Mouse (Mus musculus) intestine, embryonic 15.5 days (tissue): Measurements from ENCODE around the gene Thap8. TPM values are rescaled to one million over a fixed set of nuclear protein-coding genes. Genes with fewer than 3 reads are reported as not detected.

Experiments used
- ATAC-seq: fragments of 200-750 bp; cut with Nextera tagmentation; 2 replicates; pipeline ENCODE4 v1.8.0; 2017; ENCODE audit warnings: moderate TSS enrichment, moderate library complexity
- H3K27ac ChIP-seq: fragments of 300-500 bp; sonication (generic); 2 replicates; pipeline ENCODE4 v1.5.1; 2015; ENCODE audit warnings: mild to moderate bottlenecking, inconsistent platforms
- H3K27me3 ChIP-seq: fragments of 300-500 bp; sonication (generic); replicated peaks from 2 replicates; pipeline ENCODE4 v1.6.1; 2015; ENCODE audit warnings: inconsistent platforms
- H3K36me3 ChIP-seq: fragments of 300-500 bp; sonication (generic); 2 replicates; pipeline ENCODE4 v1.6.1; 2015; ENCODE audit warnings: inconsistent platforms
- H3K4me1 ChIP-seq: fragments of 300-500 bp; sonication (generic); replicated peaks from 2 replicates; pipeline ENCODE4 v1.6.1; 2015; ENCODE audit warnings: inconsistent platforms
- H3K4me2 ChIP-seq: fragments of 300-500 bp; sonication (generic); replicated peaks from 2 replicates; pipeline ENCODE4 v1.6.1; 2015; ENCODE audit warnings: mild to moderate bottlenecking, inconsistent platforms
- H3K4me3 ChIP-seq: fragments of 300-500 bp; sonication (generic); replicated peaks from 2 replicates; pipeline ENCODE4 v1.5.1; 2015; ENCODE audit warnings: inconsistent platforms
- H3K9ac ChIP-seq: fragments of 300-500 bp; sonication (generic); 2 replicates; pipeline ENCODE4 v1.6.1; 2015; ENCODE audit warnings: inconsistent platforms
- H3K9me3 ChIP-seq: fragments of 300-500 bp; sonication (generic); 2 replicates; pipeline ENCODE4 v1.6.1; 2016; ENCODE audit warnings: inconsistent platforms
- WGBS: fragments of 180-500 bp; shearing (Covaris S2); methylation state at CpG from one replicate; pipeline ENCODE4 v1.1.7; 2015; 5-methylcytosine and 5-hydroxymethylcytosine counted together
- polyA plus RNA-seq: library from polyadenylated mRNA; unstranded; fragments of >200 nt; fragmentation: Nextera tagmentation; extraction: Ambion mirVana; gene quantifications from 2 replicates; pipeline ENCODE4 v1.2.1, GENCODE M21; 2015

The Thap8 gene
- polyA plus RNA-seq, 1 experiment from 2014 or later = 0.34 TPM

DNA sequence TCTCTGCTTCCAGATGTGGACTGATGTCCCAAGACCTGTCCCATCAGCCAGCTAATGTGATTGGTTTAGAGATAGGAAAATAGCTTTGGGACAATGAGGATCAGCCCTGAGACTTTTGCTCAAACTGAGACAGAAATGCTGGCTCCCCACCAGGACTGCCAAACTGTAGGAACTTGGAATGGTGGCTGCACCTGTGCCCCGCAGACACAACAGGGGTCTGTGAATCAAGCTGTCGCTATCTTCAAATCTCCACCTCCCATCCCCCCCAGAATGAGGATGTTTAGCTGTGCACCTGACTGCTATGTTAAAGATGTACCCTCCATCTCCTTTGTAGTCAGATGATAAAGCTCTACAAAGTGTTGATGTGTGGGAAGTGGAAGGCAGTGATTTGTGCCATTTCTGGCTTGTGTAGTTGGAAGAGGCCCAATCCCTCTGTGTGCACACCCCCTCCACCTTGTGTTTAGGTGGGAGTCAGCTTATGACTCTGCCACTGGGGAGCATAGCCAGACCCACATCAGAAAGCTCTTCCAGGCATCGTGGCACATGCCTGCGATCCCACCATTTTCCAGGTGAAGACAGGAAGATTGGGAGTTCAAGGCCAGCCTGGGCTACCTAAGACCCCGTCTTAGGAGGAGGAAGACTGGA lies 44.5 kb downstream of the Thap8 start:
- WGBS = 76% methylated on average over 5 of the region's 5 CpGs
- H3K9me3 ChIP-seq = no peaks in the 10 kb centered on the region
- no peaks in the 10 kb centered on the region for H3K27me3 ChIP-seq
- H3K27ac ChIP-seq = no peak overlapping the region
- no peak overlapping the region for H3K9ac ChIP-seq
- no peak for ATAC-seq
- H3K36me3 ChIP-seq = no peaks in the 10 kb centered on the region
- no peak overlapping the region for H3K4me2 ChIP-seq
- H3K4me1 ChIP-seq = peaks cover 10% of the 10 kb centered on the region
- H3K4me3 ChIP-seq = no peak overlapping the region

DNA sequence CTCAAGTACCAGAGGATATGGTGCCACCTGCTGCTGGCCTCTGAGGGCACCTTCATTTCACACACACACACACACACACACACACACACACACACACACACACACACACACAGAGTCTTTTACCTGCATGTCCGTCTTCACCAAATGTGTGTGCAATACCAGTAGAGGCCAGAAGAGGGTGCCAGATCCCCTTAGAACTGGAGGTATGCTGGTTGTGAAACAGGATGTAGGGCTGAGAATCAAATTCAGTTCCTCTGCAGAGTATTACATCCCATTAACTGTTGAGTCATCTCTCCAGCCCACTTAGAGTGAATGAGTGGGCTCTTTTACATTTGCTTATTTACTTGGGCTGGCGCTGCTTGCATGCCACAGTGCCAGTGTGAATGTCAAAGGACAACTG lies 45.5 kb downstream of the Thap8 start:
- H3K4me3 ChIP-seq = no peak overlapping the region
- 41% methylated on average over 2 of the region's 2 CpGs for WGBS

DNA sequence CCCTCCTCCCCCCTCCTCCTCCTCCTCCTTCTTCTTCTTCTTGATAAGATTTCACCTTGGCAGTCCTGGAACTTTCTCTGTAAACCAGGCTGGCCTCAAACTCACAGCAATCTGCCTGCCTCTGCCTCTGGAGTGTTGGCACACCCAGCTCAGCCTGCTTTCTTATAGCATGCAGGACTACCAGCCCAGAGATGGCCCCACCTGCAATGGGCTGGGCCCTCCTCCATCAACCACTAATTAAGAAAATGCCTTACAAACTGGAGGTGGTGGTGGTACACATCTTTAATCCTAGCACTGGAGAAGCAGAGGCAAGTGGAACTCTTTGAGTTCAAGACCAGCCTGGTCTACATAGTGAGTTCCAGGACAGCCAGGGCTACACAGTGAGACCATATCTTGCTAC lies 46.5 kb downstream of the Thap8 start:
- H3K4me2 ChIP-seq = no peak overlapping the region
- no peak for ATAC-seq
- no peak overlapping the region for H3K27ac ChIP-seq
- no peaks in the 10 kb centered on the region for H3K9me3 ChIP-seq
- H3K4me3 ChIP-seq = no peak overlapping the region
- H3K36me3 ChIP-seq = no peaks in the 10 kb centered on the region
- H3K9ac ChIP-seq = no peak overlapping the region
- H3K27me3 ChIP-seq = no peaks in the 10 kb centered on the region
- peaks cover under 1% of the 10 kb centered on the region; the same call in 1 of the 2 replicates for H3K4me1 ChIP-seq

More for the DNA sequence above, 45.5 kb downstream of the Thap8 start:
- Histone ChIP-seq H3K9ac (no peak overlapping the region), H3K4me1 (peaks cover 10% of the 10 kb centered on the region), H3K4me2 (no peak overlapping the region), H3K9me3 (no peaks in the 10 kb centered on the region), H3K27me3 (no peaks in the 10 kb centered on the region), H3K27ac (no peak overlapping the region), H3K36me3 (no peaks in the 10 kb centered on the region)
- no peak for ATAC-seq

DNA sequence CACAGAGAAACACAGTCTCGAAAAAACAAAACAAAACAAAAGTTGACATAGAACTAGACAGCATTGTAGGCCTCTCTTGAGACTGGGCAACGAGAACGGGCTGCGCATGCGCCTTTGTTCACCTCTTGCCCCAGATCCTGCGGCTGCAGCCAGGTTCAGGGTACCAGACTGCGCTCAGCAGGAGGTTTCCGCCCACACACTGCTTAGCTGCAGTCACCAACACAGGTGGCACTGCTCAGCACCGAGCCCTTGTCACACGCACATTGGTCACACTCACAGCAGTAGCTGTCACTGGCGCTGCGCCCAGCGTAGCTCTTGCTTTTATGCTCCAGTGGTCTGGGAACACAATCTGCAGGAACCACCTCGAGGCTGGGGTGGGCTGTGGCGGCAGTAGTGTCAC lies 47.2 kb downstream of the Thap8 start:
- H3K27me3 ChIP-seq = no peaks in the 10 kb centered on the region
- no peaks in the 10 kb centered on the region for H3K36me3 ChIP-seq
- 65% methylated on average over 15 of the region's 15 CpGs for WGBS
- no peaks in the 10 kb centered on the region for H3K4me1 ChIP-seq
- no peak for ATAC-seq
- no peak overlapping the region for H3K4me2 ChIP-seq
- H3K9ac ChIP-seq = no peak overlapping the region
- H3K4me3 ChIP-seq = no peak overlapping the region
- H3K9me3 ChIP-seq = no peaks in the 10 kb centered on the region
- H3K27ac ChIP-seq = no peak overlapping the region

DNA sequence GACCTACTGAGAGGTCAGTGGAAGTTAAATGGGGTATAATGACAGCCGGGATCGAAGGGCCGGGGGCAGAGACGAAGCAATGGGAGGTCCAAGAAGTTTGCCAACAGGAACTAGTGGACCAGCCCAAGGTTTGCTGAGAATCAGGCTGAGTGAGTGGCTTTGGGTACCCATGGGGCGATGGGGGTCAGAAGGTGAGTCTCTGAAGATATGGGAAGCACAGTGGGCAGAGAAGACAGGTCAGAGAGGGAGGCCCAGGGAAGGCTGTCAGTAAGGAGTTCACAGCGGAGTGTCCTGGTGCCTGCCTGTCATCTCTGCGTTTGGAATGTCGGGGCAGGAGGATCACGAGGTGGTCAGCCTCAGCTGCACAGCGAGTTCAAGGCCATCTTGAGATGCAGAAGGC lies 48.5 kb downstream of the Thap8 start:
- Histone ChIP-seq H3K4me3 (no peak overlapping the region), H3K36me3 (no peaks in the 10 kb centered on the region)
- no peak for ATAC-seq

DNA sequence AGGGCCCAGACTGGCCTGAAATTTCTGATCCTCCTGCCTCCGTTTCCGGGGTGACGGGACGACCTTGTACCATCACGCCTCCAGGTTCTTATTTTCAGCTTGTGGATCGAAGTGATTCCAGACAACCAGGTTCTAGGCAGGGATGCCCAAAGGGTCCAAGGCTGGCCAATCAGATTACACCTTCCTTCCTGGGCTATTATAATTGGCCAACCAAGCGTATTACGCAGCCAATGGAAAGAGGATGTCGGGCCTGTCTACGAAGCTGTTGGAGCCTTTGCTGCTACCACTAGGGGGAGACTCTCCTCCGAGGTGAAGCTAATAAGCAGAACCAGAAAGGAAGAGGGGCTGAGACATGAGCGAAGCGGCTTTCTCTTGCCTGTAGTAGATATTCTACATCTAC lies 52.0 kb downstream of the Thap8 start:
- no peak overlapping the region for H3K9ac ChIP-seq
- no peaks in the 10 kb centered on the region for H3K9me3 ChIP-seq
- peaks cover 15% of the 10 kb centered on the region; the same call in 1 of the 2 replicates for H3K27me3 ChIP-seq
- peaks cover 10% of the 10 kb centered on the region for H3K4me1 ChIP-seq
- H3K36me3 ChIP-seq = no peaks in the 10 kb centered on the region
- 0 out of 2 replicates have a peak overlapping the region, but pooled peaks have one; percentile 5 for H3K4me2 ChIP-seq
- H3K27ac ChIP-seq = no peak overlapping the region
- whole genome bisulfite sequencing = 10% methylated on average over 13 of the region's 13 CpGs
- H3K4me3 ChIP-seq = no peak overlapping the region
- peak; percentile 75 for ATAC-seq

More for the DNA sequence above, 48.5 kb downstream of the Thap8 start:
- Histone ChIP-seq H3K9ac (no peak overlapping the region), H3K27ac (no peak overlapping the region), H3K27me3 (no peaks in the 10 kb centered on the region), H3K4me2 (no peak overlapping the region), H3K4me1 (peaks cover 1% of the 10 kb centered on the region; the same call in 1 of the 2 replicates), H3K9me3 (no peaks in the 10 kb centered on the region)
- WGBS = 59% methylated on average over 10 of the region's 10 CpGs

DNA sequence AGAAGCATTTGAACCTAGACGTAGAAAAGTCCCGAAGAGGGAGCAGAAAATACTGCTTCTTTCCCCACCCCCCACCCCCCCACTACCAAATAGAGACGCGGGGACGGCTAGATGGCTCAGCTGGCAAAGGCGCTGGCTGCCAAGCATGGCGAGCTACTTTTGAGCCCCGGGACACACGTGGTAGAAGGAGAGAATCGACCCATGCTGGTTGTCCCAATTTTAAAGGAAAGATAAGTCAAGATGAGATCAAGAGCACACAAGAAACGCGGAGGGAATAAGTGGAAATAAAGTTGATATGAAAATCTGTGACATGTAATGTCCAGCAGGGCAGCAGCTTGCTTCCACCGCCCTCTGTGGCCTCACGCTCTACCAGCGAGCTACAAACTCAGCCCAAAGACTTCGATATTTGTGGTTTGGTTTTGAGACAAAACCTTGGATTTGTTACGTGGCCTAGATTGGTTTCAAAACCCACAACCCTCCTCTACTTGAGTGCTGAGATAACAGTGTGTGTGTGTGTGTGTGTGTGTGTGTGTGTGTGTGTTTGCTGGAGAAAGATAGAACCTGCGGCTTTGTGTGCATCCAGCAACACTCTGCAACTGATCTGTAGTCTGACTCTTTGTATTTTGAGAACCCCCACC lies 52.8 kb downstream of the Thap8 start:
- no peaks in the 10 kb centered on the region for H3K9me3 ChIP-seq
- no peaks in the 10 kb centered on the region for H3K36me3 ChIP-seq
- 63% methylated on average over 18 of the region's 18 CpGs for WGBS
- H3K27me3 ChIP-seq = peaks cover 15% of the 10 kb centered on the region; the same call in 1 of the 2 replicates
- H3K4me1 ChIP-seq = peaks cover 10% of the 10 kb centered on the region
- no peak overlapping the region for H3K4me3 ChIP-seq
- no peak overlapping the region for H3K9ac ChIP-seq
- H3K27ac ChIP-seq = no peak overlapping the region
- no peak overlapping the region for H3K4me2 ChIP-seq
- no peak for ATAC-seq

DNA sequence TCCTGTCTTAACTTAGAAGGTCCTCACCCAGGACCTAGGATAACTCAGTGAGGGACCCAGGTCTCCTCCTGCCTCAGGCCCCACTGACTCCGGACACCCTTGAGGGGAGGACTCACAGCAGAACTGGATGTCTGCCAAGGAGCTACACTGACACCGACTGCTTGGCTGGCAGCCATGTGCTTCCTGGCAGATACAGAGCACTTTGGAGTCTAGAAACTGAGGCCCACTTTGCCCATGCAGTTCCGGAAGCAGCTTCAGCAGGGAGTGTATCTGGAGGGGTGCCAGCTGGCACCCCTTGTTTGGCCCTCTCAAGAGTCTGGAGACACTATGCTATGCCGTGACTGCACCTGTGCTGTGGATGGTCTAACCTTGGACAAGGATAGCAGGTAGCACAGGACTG lies 53.5 kb downstream of the Thap8 start:
- peaks cover 16% of the 10 kb centered on the region; the same call in 1 of the 2 replicates for H3K27me3 ChIP-seq
- H3K4me1 ChIP-seq = peaks cover 10% of the 10 kb centered on the region
- H3K4me3 ChIP-seq = no peak overlapping the region
- WGBS = 25% methylated on average over 4 of the region's 4 CpGs
- no peaks in the 10 kb centered on the region for H3K36me3 ChIP-seq
- no peak overlapping the region for H3K27ac ChIP-seq
- H3K9me3 ChIP-seq = no peaks in the 10 kb centered on the region
- no peak overlapping the region for H3K4me2 ChIP-seq
- peak; percentile 58 for ATAC-seq
- H3K9ac ChIP-seq = no peak overlapping the region

DNA sequence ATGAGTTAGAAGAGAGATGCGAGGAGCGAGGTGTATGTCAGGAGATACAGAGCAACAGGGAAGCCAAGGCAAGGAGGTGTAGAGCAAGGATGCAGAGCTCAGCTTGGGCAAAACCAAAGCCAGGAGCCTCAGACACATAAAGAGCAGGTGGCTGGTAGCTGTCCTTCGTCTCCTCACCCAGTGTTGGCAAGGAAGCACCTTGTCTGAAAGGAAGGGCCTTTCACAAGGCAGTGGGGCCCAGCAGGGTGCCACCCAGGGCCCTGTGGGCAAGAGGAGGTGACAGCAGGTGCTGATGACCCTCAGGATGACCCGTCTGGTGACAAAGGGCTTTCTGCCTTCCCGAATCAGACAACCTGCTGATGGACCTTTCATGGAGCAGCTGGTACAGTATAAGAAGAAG lies 54.7 kb downstream of the Thap8 start:
- H3K4me3 ChIP-seq = no peak overlapping the region
- no peak overlapping the region for H3K4me2 ChIP-seq
- H3K4me1 ChIP-seq = peaks cover 10% of the 10 kb centered on the region
- H3K27ac ChIP-seq = no peak overlapping the region
- no peaks in the 10 kb centered on the region for H3K36me3 ChIP-seq
- no peak overlapping the region for H3K9ac ChIP-seq
- ATAC-seq = no peak
- H3K9me3 ChIP-seq = no peaks in the 10 kb centered on the region
- 62% methylated on average over 5 of the region's 5 CpGs for WGBS
- peaks cover 20% of the 10 kb centered on the region; the same call in 1 of the 2 replicates for H3K27me3 ChIP-seq

DNA sequence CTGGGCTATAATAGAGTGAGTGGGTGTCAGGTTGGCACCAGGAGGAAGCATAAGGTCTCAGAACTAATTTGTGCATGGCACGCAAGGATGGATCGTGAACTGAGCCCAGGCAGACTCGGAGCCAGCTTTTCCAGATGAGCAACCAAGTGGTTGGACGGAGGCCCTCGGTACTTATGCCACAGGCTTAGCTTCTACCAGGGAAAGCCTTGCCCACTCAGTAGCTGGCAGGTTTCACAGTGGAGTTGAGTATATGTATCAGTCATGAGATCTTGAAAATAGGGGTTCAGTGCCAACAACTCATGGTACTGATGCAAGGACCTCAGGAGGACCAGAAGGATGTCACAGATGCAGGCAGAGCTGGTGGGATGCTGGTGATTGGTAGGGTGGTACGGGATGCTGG lies 55.8 kb downstream of the Thap8 start:
- Histone ChIP-seq H3K27ac (no peak overlapping the region), H3K4me2 (no peak overlapping the region), H3K36me3 (no peaks in the 10 kb centered on the region), H3K9ac (no peak overlapping the region), H3K4me1 (peaks cover 10% of the 10 kb centered on the region), H3K27me3 (peaks cover 20% of the 10 kb centered on the region; the same call in 1 of the 2 replicates), H3K4me3 (no peak overlapping the region), H3K9me3 (no peaks in the 10 kb centered on the region)
- ATAC-seq = no peak
- WGBS = 78% methylated on average over 6 of the region's 6 CpGs

DNA sequence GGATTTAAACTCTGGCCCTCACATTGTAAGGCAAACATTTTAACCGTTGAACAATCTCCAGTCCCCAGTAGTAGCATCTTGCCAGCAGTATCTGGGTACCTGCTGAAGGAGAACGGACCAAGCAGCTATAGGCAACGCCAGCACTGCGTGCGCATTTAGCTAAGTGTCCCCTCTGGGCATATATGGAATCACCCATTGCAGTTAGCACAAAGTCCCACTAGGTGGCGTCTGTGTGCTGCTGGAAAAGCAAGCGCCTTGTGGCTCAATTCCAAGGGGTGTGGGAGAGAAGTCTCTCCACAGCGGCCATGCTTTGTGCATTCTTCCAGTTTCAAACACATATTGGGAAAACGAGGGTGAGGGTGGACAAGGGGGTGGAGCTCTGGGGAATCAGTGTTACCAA lies 56.5 kb downstream of the Thap8 start:
- Histone ChIP-seq H3K4me2 (0 out of 2 replicates have a peak overlapping the region, but pooled peaks have one; percentile 5), H3K9ac (no peak overlapping the region), H3K4me3 (no peak overlapping the region), H3K27ac (no peak overlapping the region), H3K9me3 (no peaks in the 10 kb centered on the region), H3K36me3 (no peaks in the 10 kb centered on the region), H3K4me1 (peaks cover 10% of the 10 kb centered on the region), H3K27me3 (peaks cover 20% of the 10 kb centered on the region; the same call in 1 of the 2 replicates)
- peak; percentile 38; the same call in 1 of the 2 replicates for ATAC-seq
- 2% methylated on average over 9 of the region's 9 CpGs for WGBS

DNA sequence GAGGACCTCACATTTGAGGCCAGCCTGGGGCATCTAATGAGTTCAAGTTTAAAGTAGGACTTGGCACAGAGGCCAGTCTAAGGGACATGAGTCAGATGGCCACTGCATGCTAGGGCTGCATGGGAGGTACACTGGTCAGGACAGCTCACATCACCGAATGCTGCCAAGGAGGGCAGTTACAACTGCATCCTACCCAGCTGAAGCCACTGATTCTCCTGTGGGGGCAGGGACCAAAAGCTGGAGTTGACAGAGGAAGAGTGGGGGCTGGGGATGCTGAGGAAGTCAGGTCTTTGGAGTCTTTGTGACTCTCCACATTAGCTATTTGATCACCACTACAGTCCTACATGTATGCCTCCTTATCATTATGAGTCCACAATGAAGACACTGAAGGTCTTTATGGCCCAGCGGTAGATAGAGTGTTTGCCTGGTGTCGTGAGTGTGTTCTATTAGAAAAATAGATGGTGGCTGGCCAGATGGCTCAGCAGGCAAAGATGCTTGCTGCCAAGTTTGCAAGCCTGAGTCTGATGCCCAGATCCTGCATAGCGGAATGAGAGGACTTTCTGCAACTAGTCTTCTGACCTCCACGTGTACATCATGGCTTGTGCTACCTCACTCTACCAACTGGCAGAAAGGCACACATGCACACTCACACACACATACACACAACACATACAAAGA lies 59.7 kb downstream of the Thap8 start:
- Histone ChIP-seq H3K4me2 (no peak overlapping the region), H3K27ac (no peak overlapping the region), H3K4me1 (0 out of 2 replicates have a peak, but pooled peaks cover 2% of the 10 kb centered on the region), H3K36me3 (no peaks in the 10 kb centered on the region), H3K27me3 (peaks cover 19% of the 10 kb centered on the region; the same call in 1 of the 2 replicates), H3K9ac (no peak overlapping the region), H3K9me3 (no peaks in the 10 kb centered on the region), H3K4me3 (no peak overlapping the region)
- ATAC-seq = no peak
- 70% methylated on average over 5 of the region's 5 CpGs for WGBS
